15 mouse cellular contexts compared by ENCODE assay signal in the genomic region with DNA sequence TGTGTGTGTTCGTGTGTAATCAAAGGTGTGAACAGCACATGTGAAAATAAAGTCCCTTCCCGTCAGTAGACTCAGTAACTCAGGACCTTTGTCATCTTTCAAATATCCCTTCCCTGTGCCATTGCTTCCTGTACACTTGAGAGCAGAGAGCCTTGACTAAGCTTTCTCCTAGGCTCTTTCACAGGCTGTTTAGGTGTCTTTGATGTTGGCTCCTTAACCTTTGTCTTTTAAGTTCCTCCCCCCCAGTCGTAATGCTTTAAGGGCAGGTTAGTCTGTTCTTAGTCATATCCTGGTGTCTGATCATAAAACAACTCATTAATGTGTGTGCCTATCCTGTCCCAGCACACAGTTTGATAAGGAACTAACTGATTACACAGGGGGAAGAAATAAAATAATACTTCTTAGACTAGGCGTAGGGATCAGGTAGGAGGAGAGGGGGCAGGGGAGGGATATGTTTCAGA. TPM values are rescaled to one million over a fixed set of nuclear protein-coding genes. Genes with fewer than 3 reads are reported as not detected.
A peak's percentile ranks its signal among the peaks of the same experiment; 100 is the strongest.
DNase-seq lines count a peak whose midpoint lies in the region; ATAC-seq and TF ChIP-seq lines count a peak whose summit lies in the region.
"Had no signal": no experiment of that assay in that cellular context is flagged by ENCODE, and none has a peak within 500 bp of the region (broad histone marks: within the 10 kb centered on the region; RNA-seq: fewer than 3 reads in every experiment).

No protein-coding gene starts in this region.

- 84% methylated on average over 4 of the region's 4 CpGs for WGBS in midbrain, embryonic 11.5 days
- WGBS in midbrain, embryonic 14.5 days = 64% methylated on average over 4 of the region's 4 CpGs
- 20% methylated on average over 4 of the region's 4 CpGs for WGBS in large intestine, adult 2 months
- 53% methylated on average over 4 of the region's 4 CpGs for WGBS in stomach, embryonic 15.5 days

- no peak overlapping the region for H3K4me2 ChIP-seq in midbrain, embryonic 11.5 days
- H3K4me2 ChIP-seq in midbrain, embryonic 14.5 days (ENCODE audit: low read length) = no peak overlapping the region
- H3K4me2 ChIP-seq in stomach, embryonic 15.5 days = no peak overlapping the region
- H3K4me2 ChIP-seq: hindbrain, embryonic 13.5 days had no signal

- H3K9me3 ChIP-seq in midbrain, embryonic 11.5 days (ENCODE audit: control insufficient read depth, low read length) = no peaks in the 10 kb centered on the region
- H3K9me3 ChIP-seq in midbrain, embryonic 14.5 days (ENCODE audit: control insufficient read depth, low read length) = no peaks in the 10 kb centered on the region
- no peaks in the 10 kb centered on the region for H3K9me3 ChIP-seq in MEL (replicated peaks; ENCODE audit: insufficient read depth, low read length)
- H3K9me3 ChIP-seq in stomach, embryonic 15.5 days = no peaks in the 10 kb centered on the region
- H3K9me3 ChIP-seq: hindbrain, embryonic 13.5 days had no signal

- DNase-seq in midbrain, embryonic 11.5 days (ENCODE audit: low spot score, missing footprints) = peak; percentile 74
- DNase-seq in midbrain, embryonic 14.5 days = no peak
- DNase-seq in MEL (ENCODE audit: low read depth, low spot score) = peak; percentile 26
- DNase-seq in large intestine, adult 2 months (ENCODE audit: low read depth, low spot score) = peak; percentile 91
- DNase-seq in kidney, adult 11 months = no peak
- DNase-seq in cerebellum, adult 11 months = no peak
- DNase-seq: adrenal gland, postnatal 14 days; cerebellum, postnatal 14 days; heart, adult 2 months; lung, postnatal 14 days; spleen, adult 18-20 months had no signal

- no peak for TF ChIP-seq POLR2A in MEL (IDR thresholded peaks at IDR 0.05; ENCODE audit: control insufficient read depth in 1 of 2, insufficient read depth in 1 of 2, low read depth in 1 of 2, low read length in 2 of 2, poor library complexity in 1 of 2)

- no peak overlapping the region for H3K27ac ChIP-seq in midbrain, embryonic 11.5 days (ENCODE audit: low read depth, low read length)
- no peak overlapping the region for H3K27ac ChIP-seq in midbrain, embryonic 14.5 days (replicated peaks; ENCODE audit: low read depth, low read length)
- no peak overlapping the region for H3K27ac ChIP-seq in MEL (ENCODE audit: control insufficient read depth, low read depth, low read length)
- 0 out of 2 replicates have a peak overlapping the region, but pooled peaks have one; percentile 40 for H3K27ac ChIP-seq in stomach, embryonic 15.5 days
- H3K27ac ChIP-seq: heart, adult 2 months; hindbrain, embryonic 13.5 days had no signal

- H3K27me3 ChIP-seq in midbrain, embryonic 11.5 days (ENCODE audit: control insufficient read depth, insufficient read depth, low read length) = no peaks in the 10 kb centered on the region
- no peaks in the 10 kb centered on the region for H3K27me3 ChIP-seq in midbrain, embryonic 14.5 days (ENCODE audit: control insufficient read depth, insufficient read depth, low read length)
- H3K27me3 ChIP-seq in MEL (ENCODE audit: control insufficient read depth in 1 of 2, insufficient read depth in 2 of 2, low read length in 2 of 2) = no peaks in the 10 kb centered on the region
- no peaks in the 10 kb centered on the region for H3K27me3 ChIP-seq in stomach, embryonic 15.5 days (replicated peaks)
- H3K27me3 ChIP-seq: hindbrain, embryonic 13.5 days had no signal

- H3K4me1 ChIP-seq in midbrain, embryonic 11.5 days (ENCODE audit: control insufficient read depth, insufficient read depth, low read length) = no peaks in the 10 kb centered on the region; the same call in 1 of the 2 replicates
- H3K4me1 ChIP-seq in midbrain, embryonic 14.5 days (ENCODE audit: control insufficient read depth, insufficient read depth, low read length) = no peaks in the 10 kb centered on the region
- H3K4me1 ChIP-seq in MEL (ENCODE audit: control insufficient read depth in 1 of 2, insufficient read depth in 2 of 2, low read length in 2 of 2) = peaks cover 13 to 25% of the 10 kb centered on the region in 2 experiments
- no peaks in the 10 kb centered on the region for H3K4me1 ChIP-seq in stomach, embryonic 15.5 days

- no peaks in the 10 kb centered on the region for H3K36me3 ChIP-seq in midbrain, embryonic 11.5 days (ENCODE audit: control insufficient read depth, insufficient read depth, low read length)
- H3K36me3 ChIP-seq in midbrain, embryonic 14.5 days (ENCODE audit: control insufficient read depth, insufficient read depth, low read length) = no peaks in the 10 kb centered on the region
- H3K36me3 ChIP-seq in MEL (ENCODE audit: control insufficient read depth in 1 of 2, insufficient read depth in 2 of 2, low read length in 2 of 2) = peaks cover 0 to 24% of the 10 kb centered on the region in 2 experiments; a peak in 2 of 4 replicates
- H3K36me3 ChIP-seq in stomach, embryonic 15.5 days = no peaks in the 10 kb centered on the region
- H3K36me3 ChIP-seq: hindbrain, embryonic 13.5 days had no signal

- H3K9ac ChIP-seq in midbrain, embryonic 11.5 days (ENCODE audit: low read length) = no peak overlapping the region
- no peak overlapping the region for H3K9ac ChIP-seq in midbrain, embryonic 14.5 days (replicated peaks; ENCODE audit: low read length)
- no peak overlapping the region for H3K9ac ChIP-seq in MEL (ENCODE audit: control insufficient read depth, low read depth, low read length, poor library complexity, severe bottlenecking)
- no peak overlapping the region for H3K9ac ChIP-seq in stomach, embryonic 15.5 days
- H3K9ac ChIP-seq: hindbrain, embryonic 13.5 days had no signal

- H3K4me3 ChIP-seq in midbrain, embryonic 11.5 days (ENCODE audit: low read depth, low read length) = no peak overlapping the region
- no peak overlapping the region for H3K4me3 ChIP-seq in midbrain, embryonic 14.5 days (replicated peaks; ENCODE audit: low read depth, low read length)
- H3K4me3 ChIP-seq in MEL (ENCODE audit: control insufficient read depth in 1 of 2, insufficient read depth in 1 of 2, low read depth in 2 of 2, low read length in 2 of 2) = no peak overlapping the region
- no peak overlapping the region for H3K4me3 ChIP-seq in stomach, embryonic 15.5 days (replicated peaks)
- H3K4me3 ChIP-seq: heart, adult 2 months; hindbrain, embryonic 13.5 days had no signal

- peaks cover 1% of the 10 kb centered on the region; the same call in 1 of the 2 replicates for H3K79me2 ChIP-seq in MEL (ENCODE audit: control insufficient read depth, insufficient read depth, low read length, poor library complexity)

- no peak for TF ChIP-seq CTCF in MEL (IDR thresholded peaks at IDR 0.05 in 2 of 3, conservative IDR thresholded peaks at IDR 0.05 in 1 of 3; ENCODE audit: control insufficient read depth in 1 of 3, insufficient read depth in 1 of 3, low read depth in 2 of 3, low read length in 3 of 3, poor library complexity in 1 of 3, severe bottlenecking in 1 of 3)

- ATAC-seq in midbrain, embryonic 11.5 days (ENCODE audit: low FRiP score) = no peak
- ATAC-seq in midbrain, embryonic 14.5 days (ENCODE audit: low FRiP score, low TSS enrichment) = no peak
- peak; percentile 35; the same call in 1 of the 2 replicates for ATAC-seq in stomach, embryonic 15.5 days (ENCODE audit: insufficient read depth, low FRiP score, low read depth)
- ATAC-seq in megakaryocyte-erythroid progenitor cell, adult 5-6 weeks (replicated peaks; ENCODE audit: low FRiP score, low TSS enrichment, poor library complexity, severe bottlenecking) = no peak
- ATAC-seq: forebrain, embryonic 14.5 days had no signal

- peak; percentile 8 to 43; a peak in 1 of 4 replicates for TF ChIP-seq EP300 in MEL (IDR thresholded peaks at IDR 0.05; ENCODE audit: low read depth in 1 of 2, low read length in 2 of 2)

- TF ChIP-seq RAD21 in MEL (IDR thresholded peaks at IDR 0.05; ENCODE audit: low read depth, low read length) = no peak

TF ChIP-seq in MEL, 35 proteins besides CTCF, POLR2A, EP300 and RAD21:
- TF ChIP-seq GABPA (IDR thresholded peaks at IDR 0.05; ENCODE audit: low read depth, low read length) (no peak), GATA1 (IDR thresholded peaks at IDR 0.05; ENCODE audit: low read depth, low read length) (peak; percentile 38; the same call in 1 of the 2 replicates), ZKSCAN1 (IDR thresholded peaks at IDR 0.05; ENCODE audit: low read depth, low read length) (no peak)
TF ChIP-seq in MEL: peak in this region for 1.

RNA-seq across cellular contexts. Expression of gene Mgat5, which starts 28.4 kb away (rescaled TPM):
- polyA plus RNA-seq in midbrain, embryonic 11.5 days (2014; fragmentation: Nextera tagmentation; extraction: Ambion mirVana) = 6.9 and 7.9 TPM in 2 replicates
- polyA plus RNA-seq in midbrain, embryonic 14.5 days (2014; fragmentation: Nextera tagmentation; extraction: Ambion mirVana) = 18.3 and 21.4 TPM in 2 replicates
- total RNA-seq in MEL (2012; rRNA removed) = 9.5 and 12.4 TPM in 2 replicates
- polyA plus RNA-seq in MEL (2012; ENCODE audit: insufficient read depth in 1 of 2, insufficient read length in 2 of 2, low read depth in 1 of 2, low replicate concordance in 2 of 2, missing spikeins in 1 of 2) = 1 to 10 TPM in 1 of 2 experiments, not detected in 1; 6.9 TPM
- polyA plus RNA-seq in large intestine, adult 2 months (2012; rRNA removed) = 11.6 and 18.2 TPM in 2 replicates
- 5.4 and 5.7 TPM in 2 replicates for polyA plus RNA-seq in stomach, embryonic 15.5 days (2015; fragmentation: Nextera tagmentation; extraction: Ambion mirVana)
- total RNA-seq in megakaryocyte-erythroid progenitor cell, adult 5-6 weeks (2014; fragmentation: Nextera tagmentation) = 18.9 and 23.8 TPM in 2 replicates
- 16.0 and 17.2 TPM in 2 replicates for total RNA-seq in megakaryocyte-erythroid progenitor cell, adult 5-6 weeks (2017)

Comparison
In these comparisons a context has a peak if more than half of its experiments do, and no peak if none do; other contexts are left out.
1. DNase-seq: peak in midbrain, embryonic 11.5 days (single experiment), MEL (single experiment) and large intestine, adult 2 months (single experiment); none in midbrain, embryonic 14.5 days (single experiment), kidney, adult 11 months (single experiment) and cerebellum, adult 11 months (single experiment).